Mouse (Mus musculus): ENCODE data around the gene F5.

Gene F5

GRCm38 (mm10) chr1:164151387-164152088 is at the start of gene F5:
Gene F5 (plus strand): TSS chr1:164151838.
- DNase-seq = peak; percentile 18 to 28

DNA sequence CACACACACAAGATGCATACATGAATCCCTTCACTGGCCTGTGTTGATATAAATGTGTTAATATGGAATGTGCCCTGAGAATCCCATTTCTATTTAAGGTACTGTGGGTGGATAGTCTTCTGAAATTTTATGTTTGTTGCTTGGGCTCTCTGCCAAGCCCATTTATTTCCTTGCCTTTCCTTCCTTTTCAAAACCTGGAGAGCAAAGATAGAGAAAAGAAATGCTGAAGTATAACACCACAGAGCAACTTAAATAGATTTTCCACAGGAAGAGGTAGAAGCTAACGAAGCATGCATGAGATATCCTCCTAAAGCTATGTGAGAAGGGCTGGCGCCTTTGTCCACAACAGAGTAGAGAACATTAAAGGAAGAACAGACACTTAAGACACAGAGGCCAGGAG is 41.9 kb upstream of the F5 start:
- DNase-seq = no peak

DNA sequence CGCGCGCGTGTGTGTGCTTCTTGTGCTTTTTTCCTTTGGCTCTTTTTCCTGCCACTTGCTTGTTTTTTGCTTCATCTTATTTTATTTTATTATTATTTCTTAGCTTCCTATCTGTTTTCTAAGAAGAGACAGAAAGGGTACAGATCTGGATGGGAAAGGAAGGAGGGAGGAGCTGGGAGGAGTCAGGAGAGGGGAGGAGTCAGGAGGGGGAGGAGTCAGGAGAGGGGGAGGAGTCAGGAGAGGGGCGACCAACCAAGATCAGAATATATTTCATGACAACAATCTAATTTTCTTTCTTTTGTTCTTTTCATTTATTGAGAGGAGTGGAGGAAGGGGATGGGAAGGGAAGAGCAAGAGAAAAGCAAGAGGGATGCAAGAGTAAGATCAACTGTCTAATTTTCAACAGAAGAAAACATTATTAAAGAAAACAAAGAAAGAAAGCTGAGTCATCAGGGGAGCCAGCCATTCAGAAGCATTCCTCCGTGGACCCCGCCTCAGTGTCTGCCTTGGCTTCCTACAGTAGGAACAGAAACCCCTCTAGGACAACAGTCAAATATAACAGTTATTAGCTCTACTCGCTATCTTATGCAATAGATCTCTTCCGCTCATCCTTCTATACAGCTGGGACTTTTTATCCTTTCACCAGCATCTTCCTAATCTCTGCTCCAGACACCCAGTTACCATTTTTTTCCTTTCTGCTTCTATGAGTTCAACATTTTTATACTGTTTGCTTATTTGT is 40.9 kb upstream of the F5 start:
- DNase-seq = no peak

GRCm38 (mm10) chr1:164114280-164114679 is 37.4 kb upstream of the F5 start:
- no peak for DNase-seq

- no peak for DNase-seq
These were observed 36.6 kb upstream of the F5 start, which contains the start of gene Selp for GRCm38 (mm10) chr1:164114947-164115493. Gene Selp (plus strand): TSS chr1:164115264.

- DNase-seq = no peak
These were observed 36.0 kb upstream of the F5 start for GRCm38 (mm10) chr1:164115647-164116046.

DNA sequence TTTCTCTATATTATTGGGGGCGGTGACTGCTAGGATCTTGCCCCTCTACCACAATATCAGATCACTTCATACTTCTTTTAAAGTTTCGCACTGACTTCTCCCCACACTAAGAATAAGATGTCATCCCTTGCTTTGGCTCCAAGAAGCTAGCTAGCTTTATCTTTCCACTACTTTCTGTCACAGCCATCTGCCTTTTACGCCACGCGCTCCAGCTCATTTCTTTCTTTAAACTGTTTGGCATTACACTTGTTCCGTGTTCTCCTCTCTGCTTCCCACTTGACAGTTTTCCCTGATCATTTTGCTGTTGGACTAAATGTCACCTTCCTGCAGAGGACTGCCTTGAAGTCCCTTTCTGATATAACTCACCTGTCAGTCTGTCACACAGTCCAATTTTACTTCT is 33.8 kb upstream of the F5 start:
- no peak for DNase-seq

DNA sequence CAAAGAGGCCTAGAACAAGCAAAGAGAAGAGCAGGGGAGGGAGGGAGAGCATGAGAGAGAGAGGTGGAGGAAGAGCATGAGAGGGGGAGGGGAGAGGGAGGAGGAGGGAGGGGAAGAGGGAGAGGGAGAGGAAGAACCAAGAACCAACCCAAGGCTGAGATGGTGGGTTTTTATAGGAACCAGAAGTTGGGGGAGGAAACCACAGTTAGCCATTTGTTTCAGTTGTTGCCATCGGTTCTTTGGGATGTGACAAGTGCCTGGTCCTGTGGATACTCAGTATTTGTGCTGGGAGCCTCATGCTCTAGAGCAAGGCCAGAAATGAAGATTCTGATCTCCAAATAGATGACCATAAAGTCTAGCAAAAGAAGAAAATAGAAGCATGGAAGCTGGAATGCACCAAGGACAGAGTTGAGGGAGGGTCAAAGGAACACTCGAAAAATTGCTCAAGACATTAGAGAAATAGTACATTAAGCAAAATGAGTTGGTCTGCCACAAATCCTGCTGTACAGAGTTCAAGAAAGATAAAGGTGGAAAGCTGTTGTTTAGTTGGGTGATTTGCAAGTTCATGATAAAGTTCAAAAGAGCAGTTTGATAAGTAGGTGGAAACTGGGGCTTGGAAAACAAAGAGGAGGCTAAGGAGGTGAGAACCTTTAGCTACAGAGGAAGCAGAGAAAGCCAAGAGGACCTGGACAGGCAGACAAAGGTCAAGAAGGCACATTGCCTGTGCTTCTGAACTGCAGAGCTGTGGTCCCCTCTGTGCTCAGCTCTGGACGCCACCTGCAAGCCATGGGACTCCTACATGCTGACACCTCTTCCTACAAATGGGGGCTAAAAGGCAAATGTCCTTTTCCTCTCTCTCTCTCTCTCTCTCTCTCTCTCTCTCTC is 31.5 kb upstream of the F5 start:
- DNase-seq = no peak

- DNase-seq = no peak
These were observed 30.9 kb upstream of the F5 start for GRCm38 (mm10) chr1:164120777-164121158.

DNA sequence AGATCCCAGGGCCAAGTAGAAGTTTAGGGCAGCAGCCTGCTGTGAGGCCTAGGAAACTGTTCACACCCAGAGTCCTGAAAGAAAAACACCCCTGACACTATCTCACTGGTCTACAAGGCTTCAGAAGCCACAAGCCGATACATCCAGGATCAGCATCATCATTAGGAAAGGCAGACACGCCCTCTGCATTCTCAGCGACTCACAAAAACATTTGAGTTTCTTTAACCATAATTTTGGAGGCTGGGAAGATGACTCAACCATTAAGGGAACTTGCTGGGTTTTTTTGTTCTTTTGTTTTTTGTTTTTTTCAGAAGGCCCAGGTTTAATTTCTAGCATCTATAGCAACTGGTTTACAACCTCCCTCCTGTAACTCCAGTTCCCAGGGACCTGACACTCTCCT is 27.8 kb upstream of the F5 start:
- DNase-seq = no peak

GRCm38 (mm10) chr1:164130013-164130412 is 21.6 kb upstream of the F5 start:
- no peak for DNase-seq

- no peak for DNase-seq
These were observed 19.0 kb upstream of the F5 start for GRCm38 (mm10) chr1:164132609-164133008.

DNA sequence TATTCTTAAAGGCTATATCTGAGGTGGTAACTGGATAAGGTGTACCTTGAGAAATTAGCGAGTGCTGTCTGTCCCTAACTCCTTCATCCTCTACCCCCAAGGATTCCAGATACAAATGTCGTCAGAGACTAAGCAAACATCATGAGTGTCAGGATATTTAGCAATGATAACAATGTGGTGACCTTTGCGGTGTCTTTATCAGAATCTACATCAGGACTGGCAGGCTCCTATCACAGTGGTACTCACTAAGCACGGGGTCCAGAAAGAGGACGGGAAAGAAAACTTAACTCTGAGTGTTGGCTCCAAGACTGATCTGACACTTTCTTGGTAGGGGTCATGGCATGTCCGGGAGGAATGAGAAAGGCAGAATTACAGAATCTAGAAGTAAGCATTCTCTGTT is 17.5 kb upstream of the F5 start:
- no peak for DNase-seq

- DNase-seq = no peak
These were observed 16.3 kb upstream of the F5 start for GRCm38 (mm10) chr1:164135360-164135759.

- no peak for DNase-seq
These were observed 15.7 kb upstream of the F5 start for GRCm38 (mm10) chr1:164135960-164136359.

DNA sequence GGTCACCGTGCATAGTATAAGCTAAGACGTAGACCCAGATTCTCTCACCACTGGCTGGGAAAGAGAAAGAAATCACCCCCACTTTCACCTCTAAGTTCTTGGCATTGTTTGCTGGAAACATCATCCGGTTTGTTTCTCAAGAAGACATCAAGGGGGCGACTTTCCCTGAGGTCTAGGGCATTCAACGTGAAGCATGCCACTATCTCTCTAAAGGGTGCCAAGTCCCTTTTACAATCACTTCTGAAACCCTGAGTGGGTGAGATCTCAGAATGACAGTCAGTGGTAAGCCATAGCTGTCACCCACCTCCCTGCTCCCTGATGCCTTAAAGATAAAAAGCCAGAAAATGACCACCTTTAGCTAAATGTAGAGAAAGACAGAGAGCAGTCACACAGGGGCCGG is 15.0 kb upstream of the F5 start:
- no peak for DNase-seq

- peak; percentile 31 to 79 for DNase-seq
These were observed 13.1 kb upstream of the F5 start for GRCm38 (mm10) chr1:164138365-164139130.

DNA sequence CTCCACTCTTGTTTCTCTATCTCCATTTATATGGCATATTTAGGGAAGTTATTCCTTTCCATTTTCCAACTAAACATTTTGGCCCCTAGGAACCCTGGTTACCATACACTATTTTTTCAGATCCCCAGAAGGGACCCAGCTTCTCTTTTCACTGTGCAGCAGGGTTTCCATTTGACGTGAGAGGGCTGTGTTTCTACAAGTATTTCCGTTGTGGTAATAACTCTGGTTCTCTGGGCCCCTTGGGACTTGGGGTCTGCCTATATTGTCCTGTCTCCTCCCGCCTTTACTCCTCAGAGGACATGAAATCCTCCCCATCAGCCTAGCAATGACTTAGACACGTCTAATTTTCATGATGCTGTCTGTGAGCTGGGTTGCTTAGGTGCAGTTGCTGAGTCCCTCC is 12.2 kb upstream of the F5 start:
- DNase-seq = no peak

DNA sequence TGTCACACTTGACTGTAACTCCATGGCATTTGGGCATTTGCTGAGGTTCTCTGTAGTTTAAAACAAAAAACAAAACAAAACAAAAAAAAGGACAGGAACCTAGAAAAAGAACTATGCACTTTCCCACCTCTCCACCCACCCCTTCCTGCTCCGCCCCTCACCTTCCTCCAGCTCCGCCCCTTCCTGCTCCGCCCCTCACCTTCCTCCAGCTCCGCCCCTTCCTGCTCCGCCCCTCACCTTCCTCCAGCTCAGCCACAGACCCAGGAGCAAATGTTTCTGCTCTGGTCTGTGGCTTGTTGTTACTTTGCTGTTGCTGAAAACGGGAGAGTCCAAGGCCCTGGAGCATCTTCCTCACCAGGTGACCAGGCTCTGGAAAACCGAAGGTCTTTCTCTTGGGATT is 2.6 kb upstream of the F5 start:
- DNase-seq = no peak

GRCm38 (mm10) chr1:164152836-164153235 is 1.2 kb downstream of the F5 start:
- DNase-seq = no peak

DNA sequence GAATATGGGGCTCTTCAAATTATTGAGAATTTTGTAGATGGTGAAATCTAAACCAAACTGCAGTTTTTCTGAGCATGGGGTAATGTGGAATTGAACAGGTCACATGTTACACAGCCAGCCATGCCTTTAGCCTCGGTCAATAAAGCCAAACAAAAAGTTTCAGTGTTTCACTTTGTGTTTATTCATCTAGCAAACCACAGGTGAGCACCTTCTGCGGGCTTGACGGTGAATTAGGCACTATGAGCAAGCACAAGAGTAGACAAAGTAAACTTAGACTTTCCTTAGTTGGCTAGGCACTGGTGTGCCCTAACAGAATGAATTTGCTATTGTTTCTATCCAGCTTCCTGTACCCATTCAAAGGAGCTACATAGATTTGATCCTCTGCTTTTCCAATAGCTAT is 3.3 kb downstream of the F5 start:
- DNase-seq = no peak

DNA sequence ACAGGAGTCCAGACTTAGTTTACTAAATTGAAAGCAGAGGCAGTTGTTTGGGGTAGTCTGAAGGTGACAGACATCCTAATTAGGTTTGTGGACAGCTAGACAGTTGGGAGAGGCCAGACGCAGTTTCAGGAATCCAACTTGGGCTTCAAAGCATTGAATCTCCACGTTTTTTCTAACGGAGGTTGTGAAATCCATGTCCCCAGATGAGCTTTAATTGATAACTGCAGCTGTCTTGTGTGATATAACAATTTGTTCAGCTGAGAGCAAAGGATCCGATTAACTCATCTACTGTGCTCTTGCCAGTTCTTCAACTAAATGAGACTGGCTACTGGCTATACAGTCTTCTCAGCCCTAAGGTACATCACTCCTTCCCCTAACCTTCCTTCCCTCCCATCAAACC is 6.9 kb downstream of the F5 start:
- DNase-seq = no peak

DNA sequence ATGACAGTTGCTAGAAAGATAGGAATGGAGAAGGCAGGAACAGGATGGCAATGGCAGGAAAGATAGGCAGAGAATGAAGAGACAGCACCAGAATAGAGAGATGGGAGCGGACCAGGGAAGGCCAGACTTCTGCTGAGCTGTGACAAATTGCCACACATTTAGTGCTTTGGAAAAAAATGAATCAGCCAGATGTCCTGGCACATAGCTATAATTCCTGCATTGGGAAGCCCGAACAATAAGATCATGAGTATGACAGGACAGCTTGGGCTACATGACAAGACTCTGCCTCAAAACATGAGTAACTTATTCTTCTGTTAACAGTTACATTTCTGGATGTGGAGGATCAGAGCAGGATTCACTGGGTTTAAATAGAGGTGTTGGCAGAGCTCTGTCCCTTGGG is 8.1 kb downstream of the F5 start:
- no peak for DNase-seq

Data from kidney, adult 8-10 months (tissue).